Comparison of ENCODE assay signal across 9 mouse cellular contexts in genomic region chr15:100550280-100550679, GRCm38 (mm10). TPM values are rescaled to one million over a fixed set of nuclear protein-coding genes. Genes with fewer than 3 reads are reported as not detected.
DNase-seq lines count a peak whose midpoint lies in the region; ATAC-seq and TF ChIP-seq lines count a peak whose summit lies in the region.
"Had no signal": no experiment of that assay in that cellular context is flagged by ENCODE, and none has a peak within 500 bp of the region (broad histone marks: within the 10 kb centered on the region; RNA-seq: fewer than 3 reads in every experiment).

No protein-coding gene starts in this region.

- H3K4me2 ChIP-seq in lung, postnatal 0 days (replicated peaks; ENCODE audit: low read depth, low read length) = no peak overlapping the region
- H3K4me2 ChIP-seq in limb, embryonic 13.5 days (replicated peaks) = peak overlapping the region; percentile 80
- peak overlapping the region; percentile 92; the same call in 1 of the 2 replicates for H3K4me2 ChIP-seq in stomach, embryonic 16.5 days (ENCODE audit: low read depth, low read length)

- TF ChIP-seq EP300 in lung, postnatal 0 days (IDR thresholded peaks at IDR 0.05) = no peak

- no peaks in the 10 kb centered on the region for H3K36me3 ChIP-seq in lung, postnatal 0 days (ENCODE audit: insufficient read depth, low read length)
- H3K36me3 ChIP-seq in hindbrain, embryonic 10.5 days = peaks cover 50% of the 10 kb centered on the region
- H3K36me3 ChIP-seq in limb, embryonic 13.5 days = peaks cover 44% of the 10 kb centered on the region
- no peaks in the 10 kb centered on the region for H3K36me3 ChIP-seq in stomach, embryonic 16.5 days (ENCODE audit: control insufficient read depth, insufficient read depth, low read length)

- no peak overlapping the region for H3K4me3 ChIP-seq in lung, postnatal 0 days (ENCODE audit: low read depth, low read length)
- peak overlapping the region; percentile 77 for H3K4me3 ChIP-seq in hindbrain, embryonic 10.5 days
- H3K4me3 ChIP-seq in limb, embryonic 13.5 days = peak overlapping the region; percentile 83
- no peak overlapping the region for H3K4me3 ChIP-seq in stomach, embryonic 16.5 days (replicated peaks; ENCODE audit: low read length)

- H3K27ac ChIP-seq in lung, postnatal 0 days (ENCODE audit: low read length) = no peak overlapping the region
- H3K27ac ChIP-seq in hindbrain, embryonic 10.5 days = no peak overlapping the region
- no peak overlapping the region for H3K27ac ChIP-seq in limb, embryonic 13.5 days
- H3K27ac ChIP-seq in stomach, embryonic 16.5 days (ENCODE audit: low read length) = no peak overlapping the region

- TF ChIP-seq CTCF in lung, postnatal 0 days (IDR thresholded peaks at IDR 0.05) = peak; percentile 24; the same call in 1 of the 2 replicates

- WGBS in lung, postnatal 0 days = 92% methylated on average over 4 of the region's 4 CpGs
- WGBS in hindbrain, embryonic 10.5 days = 95% methylated on average over 4 of the region's 4 CpGs
- WGBS in limb, embryonic 13.5 days = 93% methylated on average over 4 of the region's 4 CpGs
- 92% methylated on average over 4 of the region's 4 CpGs for WGBS in stomach, embryonic 16.5 days

- no peak overlapping the region for H3K9ac ChIP-seq in lung, postnatal 0 days (replicated peaks; ENCODE audit: low read depth)
- H3K9ac ChIP-seq in limb, embryonic 13.5 days = no peak overlapping the region
- no peak overlapping the region for H3K9ac ChIP-seq in stomach, embryonic 16.5 days (ENCODE audit: low read length)

- intact Hi-C loops in left cerebral cortex, postnatal 4 days (cut with DNase I) = loop anchor here (5.0 kb wide), 1 partner anchor 62 kb away; no protein-coding TSS in a partner anchor

- no peaks in the 10 kb centered on the region for H3K27me3 ChIP-seq in lung, postnatal 0 days (replicated peaks; ENCODE audit: insufficient read depth, low read length)
- H3K27me3 ChIP-seq in hindbrain, embryonic 10.5 days (ENCODE audit: insufficient read depth, poor library complexity, severe bottlenecking) = no peaks in the 10 kb centered on the region
- no peaks in the 10 kb centered on the region for H3K27me3 ChIP-seq in limb, embryonic 13.5 days
- no peaks in the 10 kb centered on the region for H3K27me3 ChIP-seq in stomach, embryonic 16.5 days (ENCODE audit: control insufficient read depth, insufficient read depth, low read length)

- H3K9me3 ChIP-seq in lung, postnatal 0 days (ENCODE audit: low read length) = no peaks in the 10 kb centered on the region; the same call in 1 of the 2 replicates
- peaks cover 12% of the 10 kb centered on the region; the same call in 1 of the 2 replicates for H3K9me3 ChIP-seq in hindbrain, embryonic 10.5 days
- peaks cover 15% of the 10 kb centered on the region for H3K9me3 ChIP-seq in limb, embryonic 13.5 days
- no peaks in the 10 kb centered on the region for H3K9me3 ChIP-seq in stomach, embryonic 16.5 days (replicated peaks; ENCODE audit: control insufficient read depth, low read length)

- ATAC-seq in lung, postnatal 0 days = no peak
- no peak for ATAC-seq in limb, embryonic 13.5 days (ENCODE audit: low FRiP score, low read depth)
- ATAC-seq in stomach, embryonic 16.5 days (ENCODE audit: insufficient read depth, low FRiP score) = no peak

- peaks cover 6% of the 10 kb centered on the region; the same call in 1 of the 2 replicates for H3K4me1 ChIP-seq in lung, postnatal 0 days (ENCODE audit: insufficient read depth, low read depth, low read length)
- H3K4me1 ChIP-seq in hindbrain, embryonic 10.5 days (replicated peaks) = peaks cover 17% of the 10 kb centered on the region
- H3K4me1 ChIP-seq in limb, embryonic 13.5 days = peaks cover 14% of the 10 kb centered on the region
- H3K4me1 ChIP-seq in stomach, embryonic 16.5 days (ENCODE audit: control insufficient read depth, insufficient read depth, low read length) = peaks cover 5% of the 10 kb centered on the region; the same call in 1 of the 2 replicates

- DNase-seq in lung, postnatal 0 days (ENCODE audit: low spot score) = no peak
- no peak for DNase-seq in lung, postnatal 4 days
- no peak for DNase-seq in hindbrain, embryonic 10.5 days (ENCODE audit: low spot score)
- no peak for DNase-seq in thymus, adult 18-20 months
- no peak for DNase-seq in left cerebral cortex, postnatal 4 days
- DNase-seq in left cerebral cortex, adult 18-20 months (ENCODE audit: low spot score in 2 of 2) = no peak
- DNase-seq: thymus, postnatal 4 days had no signal

RNA-seq across cellular contexts. Expression of gene Tfcp2, which starts 1.5 kb away (rescaled TPM):
- polyA plus RNA-seq in lung, postnatal 0 days (2015; fragmentation: Nextera tagmentation; extraction: Ambion mirVana) = 13.9 and 16.6 TPM in 2 replicates
- 34.6 and 36.9 TPM in 2 replicates for polyA plus RNA-seq in hindbrain, embryonic 10.5 days (2016; fragmentation: Nextera tagmentation; extraction: Ambion mirVana)
- 36.2 and 36.3 TPM in 2 replicates for polyA plus RNA-seq in limb, embryonic 13.5 days (2015; fragmentation: Nextera tagmentation; extraction: Ambion mirVana)
- polyA plus RNA-seq in stomach, embryonic 16.5 days (2015; fragmentation: Nextera tagmentation; extraction: Ambion mirVana) = 20.0 and 21.3 TPM in 2 replicates
- 10 to 100 TPM; 33.0 to 36.5 TPM for total RNA-seq in left cerebral cortex, postnatal 4 days (2021)
- 10 to 100 TPM; 25.4 to 31.6 TPM for total RNA-seq in left cerebral cortex, adult 18-20 months (2021)

RNA-seq across cellular contexts. Expression of gene Pou6f1, which starts 49.5 kb away (rescaled TPM):
- polyA plus RNA-seq in lung, postnatal 0 days (2015; fragmentation: Nextera tagmentation; extraction: Ambion mirVana) = 6.4 and 7.6 TPM in 2 replicates
- 4.5 and 9.8 TPM in 2 replicates for polyA plus RNA-seq in hindbrain, embryonic 10.5 days (2016; fragmentation: Nextera tagmentation; extraction: Ambion mirVana)
- 10.0 and 11.1 TPM in 2 replicates for polyA plus RNA-seq in limb, embryonic 13.5 days (2015; fragmentation: Nextera tagmentation; extraction: Ambion mirVana)
- polyA plus RNA-seq in stomach, embryonic 16.5 days (2015; fragmentation: Nextera tagmentation; extraction: Ambion mirVana) = 3.5 and 5.3 TPM in 2 replicates
- total RNA-seq in left cerebral cortex, postnatal 4 days (2021) = 100 to 1,000 TPM; 123 to 125 TPM
- 100 to 1,000 TPM; 119 to 127 TPM for total RNA-seq in left cerebral cortex, adult 18-20 months (2021)

RNA-seq across cellular contexts. Expression of gene Csrnp2, which starts 55.0 kb away (rescaled TPM):
- 4.7 and 4.9 TPM in 2 replicates for polyA plus RNA-seq in lung, postnatal 0 days (2015; fragmentation: Nextera tagmentation; extraction: Ambion mirVana)
- polyA plus RNA-seq in hindbrain, embryonic 10.5 days (2016; fragmentation: Nextera tagmentation; extraction: Ambion mirVana) = 20.9 and 26.2 TPM in 2 replicates
- 23.8 and 24.9 TPM in 2 replicates for polyA plus RNA-seq in limb, embryonic 13.5 days (2015; fragmentation: Nextera tagmentation; extraction: Ambion mirVana)
- 6.7 and 7.3 TPM in 2 replicates for polyA plus RNA-seq in stomach, embryonic 16.5 days (2015; fragmentation: Nextera tagmentation; extraction: Ambion mirVana)
- total RNA-seq in left cerebral cortex, postnatal 4 days (2021) = 10 to 100 TPM; 53.1 to 54.0 TPM
- 10 to 100 TPM; 33.6 to 36.0 TPM for total RNA-seq in left cerebral cortex, adult 18-20 months (2021)

Comparison
In these comparisons a context has a peak if more than half of its experiments do, and no peak if none do; other contexts are left out.
1. H3K4me3 ChIP-seq: peak in hindbrain, embryonic 10.5 days (single experiment) and limb, embryonic 13.5 days (single experiment); none in lung, postnatal 0 days (single experiment) and stomach, embryonic 16.5 days (single experiment).